In the genomic region with DNA sequence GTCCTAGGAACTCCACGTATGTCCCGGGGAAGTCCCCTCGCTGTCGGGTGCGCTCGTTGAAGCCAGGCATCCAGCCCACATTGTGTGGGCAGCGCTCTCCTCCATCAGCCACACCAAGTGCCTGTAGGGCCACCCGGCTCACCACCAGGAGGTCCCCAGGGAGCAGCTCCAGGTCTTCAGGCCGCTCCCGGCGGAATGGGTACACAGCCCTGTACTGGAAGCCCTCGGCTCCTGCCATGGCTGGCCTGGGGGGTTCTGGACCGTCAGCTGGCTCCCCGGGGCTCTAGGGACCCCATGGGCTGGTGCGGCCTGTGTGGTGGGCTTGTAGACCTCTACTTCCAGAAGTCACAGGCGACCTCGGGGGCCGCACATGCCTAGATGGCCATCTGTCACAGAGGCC, we compare ENCODE assay signal across 9 mouse cellular contexts. TPM values are rescaled to one million over a fixed set of nuclear protein-coding genes. Genes with fewer than 3 reads are reported as not detected.
A peak's percentile ranks its signal among the peaks of the same experiment; 100 is the strongest.
DNase-seq lines count a peak whose midpoint lies in the region; ATAC-seq and TF ChIP-seq lines count a peak whose summit lies in the region.
"Had no signal": no experiment of that assay in that cellular context is flagged by ENCODE, and none has a peak within 500 bp of the region (broad histone marks: within the 10 kb centered on the region; RNA-seq: fewer than 3 reads in every experiment).

No protein-coding gene starts in this region.

- peaks cover 29% of the 10 kb centered on the region for H3K36me3 ChIP-seq in lung, embryonic 16.5 days (ENCODE audit: control insufficient read depth, insufficient read depth, low read length)
- H3K36me3 ChIP-seq in intestine, embryonic 16.5 days (ENCODE audit: control insufficient read depth, insufficient read depth, low read length): peaks cover 26% of the 10 kb centered on the region
- H3K36me3 ChIP-seq in stomach, embryonic 15.5 days: peaks cover 29% of the 10 kb centered on the region

- peak overlapping the region; percentile 89 for H3K4me3 ChIP-seq in gastrocnemius, adult 2 months
- no peak overlapping the region for H3K4me3 ChIP-seq in lung, embryonic 16.5 days (ENCODE audit: low read length)
- no peak overlapping the region for H3K4me3 ChIP-seq in lung, adult 2 months (replicated peaks; ENCODE audit: extremely low read depth, low read depth, low read length)
- no peak overlapping the region for H3K4me3 ChIP-seq in intestine, embryonic 16.5 days (ENCODE audit: low read length)
- no peak overlapping the region for H3K4me3 ChIP-seq in stomach, embryonic 15.5 days (replicated peaks)

- H3K27me3 ChIP-seq in lung, embryonic 16.5 days (ENCODE audit: control insufficient read depth, insufficient read depth, low read depth, low read length): no peaks in the 10 kb centered on the region
- no peaks in the 10 kb centered on the region for H3K27me3 ChIP-seq in intestine, embryonic 16.5 days (replicated peaks; ENCODE audit: control insufficient read depth, insufficient read depth, low read length)
- no peaks in the 10 kb centered on the region for H3K27me3 ChIP-seq in stomach, embryonic 15.5 days (replicated peaks)

- no peak for TF ChIP-seq POLR2A in lung, adult 2 months (IDR thresholded peaks at IDR 0.05; ENCODE audit: borderline replicate concordance, extremely low read depth, low read depth, low read length)

- peak overlapping the region; percentile 94 for H3K27ac ChIP-seq in gastrocnemius, adult 2 months
- H3K27ac ChIP-seq in lung, embryonic 16.5 days (ENCODE audit: low read length): peak overlapping the region; percentile 74
- peak overlapping the region; percentile 79 for H3K27ac ChIP-seq in intestine, embryonic 16.5 days (ENCODE audit: low read length)
- H3K27ac ChIP-seq in stomach, embryonic 15.5 days: 0 out of 2 replicates have a peak overlapping the region, but pooled peaks have one; percentile 79

- H3K9ac ChIP-seq in lung, embryonic 16.5 days (ENCODE audit: low read length): peak overlapping the region; percentile 99
- H3K9ac ChIP-seq in intestine, embryonic 16.5 days (ENCODE audit: low read depth, low read length): peak overlapping the region; percentile 99
- no peak overlapping the region for H3K9ac ChIP-seq in stomach, embryonic 15.5 days

- WGBS in lung, embryonic 16.5 days: 93% methylated on average over 18 of the region's 18 CpGs
- WGBS in lung, adult 2 months: 91% methylated on average over 18 of the region's 18 CpGs
- WGBS in intestine, embryonic 16.5 days: 90% methylated on average over 18 of the region's 18 CpGs
- WGBS in stomach, embryonic 15.5 days: 96% methylated on average over 18 of the region's 18 CpGs

- intact Hi-C loops in gastrocnemius, adult 2 months (cut with DNase I): no loop called here
- intact Hi-C loops in gastrocnemius, postnatal 14 days (cut with DNase I; ENCODE audit: low total_unique reads): loop anchor here (5.0 kb wide), 1 partner anchor 33 kb away; a partner anchor contains a TSS

- H3K4me2 ChIP-seq in lung, embryonic 16.5 days (ENCODE audit: low read depth, low read length): no peak overlapping the region
- no peak overlapping the region for H3K4me2 ChIP-seq in intestine, embryonic 16.5 days (ENCODE audit: low read depth, low read length)
- no peak overlapping the region for H3K4me2 ChIP-seq in stomach, embryonic 15.5 days

- H3K4me1 ChIP-seq in lung, embryonic 16.5 days (replicated peaks; ENCODE audit: control insufficient read depth, insufficient read depth, low read length): peaks cover 45% of the 10 kb centered on the region
- H3K4me1 ChIP-seq in lung, adult 2 months (ENCODE audit: control insufficient read depth, insufficient read depth, low read length): peaks cover 8% of the 10 kb centered on the region; the same call in 1 of the 2 replicates
- peaks cover 50% of the 10 kb centered on the region for H3K4me1 ChIP-seq in intestine, embryonic 16.5 days (ENCODE audit: control insufficient read depth, insufficient read depth, low read length)
- peaks cover 45% of the 10 kb centered on the region for H3K4me1 ChIP-seq in stomach, embryonic 15.5 days

- H3K9me3 ChIP-seq in lung, embryonic 16.5 days (ENCODE audit: control insufficient read depth, low read length): no peaks in the 10 kb centered on the region
- H3K9me3 ChIP-seq in intestine, embryonic 16.5 days (ENCODE audit: control insufficient read depth, low read length): no peaks in the 10 kb centered on the region
- no peaks in the 10 kb centered on the region for H3K9me3 ChIP-seq in stomach, embryonic 15.5 days

- ATAC-seq in lung, embryonic 16.5 days (ENCODE audit: low read depth): no peak
- ATAC-seq in intestine, embryonic 16.5 days: no peak
- ATAC-seq in stomach, embryonic 15.5 days (ENCODE audit: insufficient read depth, low FRiP score, low read depth): no peak

- no peak for TF ChIP-seq CTCF in gastrocnemius, adult 2 months (IDR thresholded peaks at IDR 0.05)
- no peak for TF ChIP-seq CTCF in lung, adult 2 months (IDR thresholded peaks at IDR 0.05; ENCODE audit: insufficient read depth, low read length)

- peak; percentile 49 for DNase-seq in gastrocnemius, adult 2 months
- DNase-seq in gastrocnemius, postnatal 14 days: no peak
- no peak for DNase-seq in lung, adult 2 months
- no peak for DNase-seq in urinary bladder, postnatal 4 days (ENCODE audit: low spot score in 2 of 2)
- no peak for DNase-seq in embryo, embryonic 11 days

RNA-seq across cellular contexts. Expression of a gene that starts 1.8 kb away (rescaled TPM):
- 10 to 100 TPM; 13.9 to 16.2 TPM for total RNA-seq in gastrocnemius, adult 2 months (2021)
- total RNA-seq in gastrocnemius, postnatal 14 days (2021): 10 to 100 TPM; 23.0 to 27.9 TPM
- polyA plus RNA-seq in lung, embryonic 16.5 days (2015; fragmentation: Nextera tagmentation; extraction: Ambion mirVana): 56.0 and 56.8 TPM in 2 replicates
- 112 and 119 TPM in 2 replicates for polyA plus RNA-seq in lung, adult 2 months (2012; rRNA removed)
- polyA plus RNA-seq in intestine, embryonic 16.5 days (2015; fragmentation: Nextera tagmentation; extraction: Ambion mirVana): 63.7 and 65.3 TPM in 2 replicates
- 58.1 and 58.4 TPM in 2 replicates for polyA plus RNA-seq in stomach, embryonic 15.5 days (2015; fragmentation: Nextera tagmentation; extraction: Ambion mirVana)

RNA-seq across cellular contexts. Expression of a gene that starts 14.0 kb away (rescaled TPM):
- total RNA-seq in gastrocnemius, adult 2 months (2021): 10 to 100 TPM; 21.0 to 22.8 TPM
- total RNA-seq in gastrocnemius, postnatal 14 days (2021): 10 to 100 TPM; 28.3 to 31.9 TPM
- polyA plus RNA-seq in lung, embryonic 16.5 days (2015; fragmentation: Nextera tagmentation; extraction: Ambion mirVana): 37.1 and 39.2 TPM in 2 replicates
- 61.6 and 80.0 TPM in 2 replicates for polyA plus RNA-seq in lung, adult 2 months (2012; rRNA removed)
- polyA plus RNA-seq in intestine, embryonic 16.5 days (2015; fragmentation: Nextera tagmentation; extraction: Ambion mirVana): 78.6 and 79.8 TPM in 2 replicates
- 44.4 and 51.3 TPM in 2 replicates for polyA plus RNA-seq in stomach, embryonic 15.5 days (2015; fragmentation: Nextera tagmentation; extraction: Ambion mirVana)

RNA-seq across cellular contexts. Expression of a gene that starts 20.3 kb away (rescaled TPM):
- total RNA-seq in gastrocnemius, adult 2 months (2021): 10 to 100 TPM; 31.9 to 39.8 TPM
- 10 to 100 TPM; 44.3 to 45.1 TPM for total RNA-seq in gastrocnemius, postnatal 14 days (2021)
- polyA plus RNA-seq in lung, embryonic 16.5 days (2015; fragmentation: Nextera tagmentation; extraction: Ambion mirVana): 14.8 and 16.2 TPM in 2 replicates
- 46.4 and 53.4 TPM in 2 replicates for polyA plus RNA-seq in lung, adult 2 months (2012; rRNA removed)
- polyA plus RNA-seq in intestine, embryonic 16.5 days (2015; fragmentation: Nextera tagmentation; extraction: Ambion mirVana): 24.9 and 25.6 TPM in 2 replicates
- 20.9 and 24.0 TPM in 2 replicates for polyA plus RNA-seq in stomach, embryonic 15.5 days (2015; fragmentation: Nextera tagmentation; extraction: Ambion mirVana)

RNA-seq across cellular contexts. Expression of a gene that starts 30.1 kb away (rescaled TPM):
- total RNA-seq in gastrocnemius, adult 2 months (2021): 1 to 10 TPM; 2.7 to 3.6 TPM
- 1 to 10 TPM; 5.2 to 7.0 TPM for total RNA-seq in gastrocnemius, postnatal 14 days (2021)
- 13.7 and 14.3 TPM in 2 replicates for polyA plus RNA-seq in lung, embryonic 16.5 days (2015; fragmentation: Nextera tagmentation; extraction: Ambion mirVana)
- polyA plus RNA-seq in lung, adult 2 months (2012; rRNA removed): 84.2 and 87.0 TPM in 2 replicates
- 12.9 and 15.1 TPM in 2 replicates for polyA plus RNA-seq in intestine, embryonic 16.5 days (2015; fragmentation: Nextera tagmentation; extraction: Ambion mirVana)
- polyA plus RNA-seq in stomach, embryonic 15.5 days (2015; fragmentation: Nextera tagmentation; extraction: Ambion mirVana): 13.3 and 16.5 TPM in 2 replicates

RNA-seq across cellular contexts. Expression of a gene that starts 33.5 kb away (rescaled TPM):
- total RNA-seq in gastrocnemius, adult 2 months (2021): not detected
- total RNA-seq in gastrocnemius, postnatal 14 days (2021): under 1 TPM in 1 of 2 experiments, not detected in 1; 0.09 TPM
- 0.24 and 0.69 TPM in 2 replicates for polyA plus RNA-seq in lung, embryonic 16.5 days (2015; fragmentation: Nextera tagmentation; extraction: Ambion mirVana)
- polyA plus RNA-seq in lung, adult 2 months (2012; rRNA removed): 0.86 and 1.5 TPM in 2 replicates
- 0.27 and 0.34 TPM in 2 replicates for polyA plus RNA-seq in intestine, embryonic 16.5 days (2015; fragmentation: Nextera tagmentation; extraction: Ambion mirVana)
- 0.26 and 0.43 TPM in 2 replicates for polyA plus RNA-seq in stomach, embryonic 15.5 days (2015; fragmentation: Nextera tagmentation; extraction: Ambion mirVana)
- polyA plus RNA-seq: limb, embryonic 11.5 days had no signal
